Mouse (Mus musculus) liver, embryonic 14.5 days (tissue): ENCODE data around the gene Gm42417.

Experiments used
- CTCF ChIP-seq: IDR thresholded peaks from 2 replicates; pipeline ENCODE4 v1.5.1; 2016; ENCODE audit warnings: antibody characterized with exemption, low read depth, control low read depth
- EP300 ChIP-seq: IDR thresholded peaks from 2 replicates; pipeline ENCODE4 v1.6.1; 2016; ENCODE audit warnings: antibody characterized with exemption, low read depth

DNA sequence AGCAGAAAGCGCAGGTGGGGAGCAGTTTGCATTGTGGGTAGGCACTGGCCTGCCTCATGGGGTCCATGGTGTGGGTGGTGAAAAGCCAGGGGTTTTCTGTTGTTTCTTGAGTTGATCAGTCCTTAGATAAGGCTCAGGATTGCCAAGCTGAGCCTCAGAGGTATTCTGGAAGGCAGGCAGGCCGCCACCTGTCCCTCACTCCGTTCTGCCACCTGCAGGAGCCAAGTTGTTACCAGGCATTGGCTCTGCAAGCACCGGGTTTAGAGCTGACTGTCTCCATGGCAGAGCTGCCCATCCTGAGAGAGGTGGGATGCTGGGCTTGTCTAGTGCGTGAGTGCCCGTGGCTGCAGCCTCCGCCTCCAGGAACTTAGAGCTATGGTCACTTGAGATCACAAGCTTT lies 17.0 kb downstream of the Gm42417 start:
- TF ChIP-seq EP300 (no peak), CTCF (no peak)
